Mouse (Mus musculus) limb, embryonic 14.5 days (tissue): ENCODE data around the gene Wdr5b. TPM values are rescaled to one million over a fixed set of nuclear protein-coding genes. Genes with fewer than 3 reads are reported as not detected.
"Not testable (repeated sequence)": the region's sequence is repeated elsewhere in the genome, so short reads cannot be mapped to it uniquely, and the experiment has no call there.

Source experiments
- ATAC-seq: fragments of 200-750 bp; cut with Nextera tagmentation; 2 replicates; pipeline ENCODE4 v1.8.0; 2017; ENCODE audit warnings: low read depth, moderate number of reproducible peaks, moderate TSS enrichment; ENCODE audit not compliant: low FRiP score
- DNase-seq: peaks from one replicate; pipeline ENCODE4 v3.0.0-alpha.2; 2015; ENCODE audit warnings: low spot score
- H3K27ac ChIP-seq: fragments of 300-500 bp; sonication (generic); replicated peaks from 2 replicates; pipeline ENCODE4 v1.5.1; 2014; ENCODE audit warnings: low read depth, mild to moderate bottlenecking, low read length, moderate library complexity, mixed read lengths
- H3K27me3 ChIP-seq: fragments of 300-500 bp; sonication (generic); 2 replicates; pipeline ENCODE4 v1.6.1; 2014; ENCODE audit warnings: low read length, mixed read lengths; ENCODE audit not compliant: control insufficient read depth, insufficient read depth
- H3K36me3 ChIP-seq: fragments of 300-500 bp; sonication (generic); 2 replicates; pipeline ENCODE4 v1.6.1; 2014; ENCODE audit warnings: mild to moderate bottlenecking, low read length, moderate library complexity, mixed read lengths; ENCODE audit not compliant: control insufficient read depth, insufficient read depth
- H3K4me1 ChIP-seq: fragments of 300-500 bp; sonication (generic); 2 replicates; pipeline ENCODE4 v1.6.1; 2014; ENCODE audit warnings: antibody characterized with exemption, low read length, mixed read lengths; ENCODE audit not compliant: control insufficient read depth, insufficient read depth
- H3K4me2 ChIP-seq: fragments of 300-500 bp; sonication (generic); replicated peaks from 2 replicates; pipeline ENCODE4 v1.6.1; 2014; ENCODE audit warnings: low read depth, mild to moderate bottlenecking, low read length, moderate library complexity; ENCODE audit not compliant: severe bottlenecking
- H3K4me3 ChIP-seq: fragments of 300-500 bp; sonication (generic); replicated peaks from 2 replicates; pipeline ENCODE4 v1.5.1; 2014; ENCODE audit warnings: low read length
- H3K9ac ChIP-seq: fragments of 300-500 bp; sonication (generic); 2 replicates; pipeline ENCODE4 v1.6.1; 2014; ENCODE audit warnings: mild to moderate bottlenecking, low read depth, low read length, moderate library complexity; ENCODE audit not compliant: severe bottlenecking
- H3K9me3 ChIP-seq: fragments of 300-500 bp; sonication (generic); 2 replicates; pipeline ENCODE4 v1.6.1; 2016; ENCODE audit warnings: low read length; ENCODE audit not compliant: control insufficient read depth
- POLR2A ChIP-seq: fragments of 200-500 bp; IDR thresholded peaks from 2 replicates; pipeline ENCODE4 v1.8.0; 2012; ENCODE audit warnings: inconsistent platforms, mild to moderate bottlenecking, moderate library complexity, borderline replicate concordance; ENCODE audit not compliant: insufficient read depth, insufficient read length; ENCODE audit errors: extremely low read depth
- WGBS: fragments of 180-500 bp; shearing (Covaris S2); extraction: QIAGEN DNeasy Blood & Tissue Kit; methylation state at CpG from one replicate; pipeline ENCODE4 v1.1.7; 2014; 5-methylcytosine and 5-hydroxymethylcytosine counted together
- polyA plus RNA-seq, 2 experiments: library from polyadenylated mRNA; depleted of rRNA in 1 of 2; stranded (reverse) in 1 of 2; unstranded in 1 of 2; fragments of >200 nt; fragmentation: Nextera tagmentation in 1 of 2; extraction: Ambion mirVana in 1 of 2; gene quantifications; 2 replicates each; pipeline versions ENCODE4 v1.2.1 to v1.2.3; 2012 to 2014

Gene Wdr5b
- polyA plus RNA-seq, 2 experiments, result 6.1 to 11.9 TPM

DNA sequence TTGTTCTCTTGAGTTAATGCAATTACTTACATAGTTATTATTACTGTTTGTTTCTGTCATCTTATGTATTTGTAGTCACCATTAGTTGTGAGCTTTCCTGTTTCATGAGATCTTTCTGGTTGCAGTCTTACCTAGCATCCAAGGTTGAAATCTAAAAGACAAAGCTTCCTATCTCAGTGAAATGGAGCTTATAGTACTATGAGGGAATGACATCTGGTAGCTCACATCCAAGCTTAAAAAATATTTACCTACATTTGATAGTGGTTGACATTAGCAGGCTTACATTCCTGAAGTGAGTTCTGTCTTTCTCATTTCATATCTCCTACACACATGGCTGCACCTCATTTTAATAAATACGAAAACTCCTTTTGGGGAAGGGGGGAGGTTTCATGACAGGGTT, 24.7 kb upstream of the Wdr5b start:
- Histone ChIP-seq H3K27ac (no peak overlapping the region), H3K9me3 (no peaks in the 10 kb centered on the region), H3K27me3 (no peaks in the 10 kb centered on the region), H3K9ac (no peak overlapping the region), H3K4me1 (no peaks in the 10 kb centered on the region), H3K4me2 (no peak overlapping the region), H3K36me3 (peaks cover 42% of the 10 kb centered on the region), H3K4me3 (no peak overlapping the region)
- ATAC-seq (no peak), DNase-seq (no peak)
- no peak for TF ChIP-seq POLR2A
- WGBS, result 78% methylated on average over 1 of the region's 1 CpGs

GRCm38 (mm10) chr16:36028120-36028519, 12.9 kb upstream of the Wdr5b start:
- peaks cover 44% of the 10 kb centered on the region for H3K36me3 ChIP-seq
- DNase-seq, H3K27ac ChIP-seq, H3K4me1 ChIP-seq, H3K27me3 ChIP-seq, H3K4me2 ChIP-seq, ATAC-seq, H3K4me3 ChIP-seq, H3K9ac ChIP-seq, H3K9me3 ChIP-seq: not testable (repeated sequence)
- 87% methylated on average over 1 of the region's 2 CpGs for WGBS

DNA sequence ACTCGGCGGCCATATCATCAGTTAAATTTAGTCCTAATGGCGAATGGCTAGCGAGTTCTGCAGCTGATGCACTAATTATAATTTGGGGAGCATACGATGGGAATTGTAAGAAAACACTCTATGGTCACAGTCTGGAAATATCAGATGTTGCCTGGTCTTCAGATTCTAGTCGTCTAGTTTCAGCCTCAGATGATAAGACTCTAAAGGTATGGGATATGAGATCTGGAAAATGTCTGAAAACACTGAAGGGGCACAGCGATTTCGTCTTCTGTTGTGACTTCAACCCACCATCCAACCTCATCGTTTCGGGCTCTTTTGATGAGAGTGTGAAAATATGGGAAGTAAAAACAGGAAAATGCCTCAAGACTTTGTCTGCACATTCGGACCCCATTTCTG, 633 bp downstream of the Wdr5b start:
- H3K4me1 ChIP-seq, result peaks cover 15% of the 10 kb centered on the region
- 28% methylated on average over 11 of the region's 11 CpGs for WGBS
- peaks cover 45% of the 10 kb centered on the region for H3K36me3 ChIP-seq
- peak overlapping the region; percentile 79 for H3K27ac ChIP-seq
- DNase-seq, result no peak
- peak overlapping the region; percentile 63 for H3K9ac ChIP-seq
- ATAC-seq, result no peak
- peak overlapping the region; percentile 72 for H3K4me2 ChIP-seq
- H3K9me3 ChIP-seq, result no peaks in the 10 kb centered on the region
- no peaks in the 10 kb centered on the region for H3K27me3 ChIP-seq
- no peak for TF ChIP-seq POLR2A
- peak overlapping the region; percentile 46 for H3K4me3 ChIP-seq

DNA sequence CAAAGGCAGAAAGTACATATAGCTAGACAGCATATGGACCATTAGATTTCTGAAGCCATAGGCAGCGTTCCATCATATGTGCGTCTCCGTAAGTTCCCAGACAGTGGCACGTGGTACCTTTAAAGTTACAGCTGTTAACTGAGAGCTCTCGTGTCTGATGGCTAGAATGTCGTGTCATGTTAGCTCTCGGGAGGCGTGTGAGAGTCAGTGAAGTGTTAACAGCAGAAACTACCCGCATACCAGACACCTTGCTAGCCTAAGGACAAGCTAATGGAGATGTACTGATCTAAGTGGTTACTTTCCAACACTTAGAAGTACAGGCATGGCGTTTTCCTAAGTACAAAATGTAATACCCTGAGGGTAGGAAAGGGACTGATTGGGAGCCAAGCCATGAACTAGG, 2.1 kb downstream of the Wdr5b start:
- no peak overlapping the region for H3K9ac ChIP-seq
- H3K4me1 ChIP-seq, result peaks cover 15% of the 10 kb centered on the region
- H3K27ac ChIP-seq, result no peak overlapping the region
- 87% methylated on average over 10 of the region's 10 CpGs for WGBS
- H3K4me2 ChIP-seq, result no peak overlapping the region
- DNase-seq, result no peak
- no peak overlapping the region for H3K4me3 ChIP-seq
- H3K36me3 ChIP-seq, result peaks cover 56% of the 10 kb centered on the region
- H3K27me3 ChIP-seq, result no peaks in the 10 kb centered on the region
- no peak for TF ChIP-seq POLR2A
- no peaks in the 10 kb centered on the region for H3K9me3 ChIP-seq
- ATAC-seq, result no peak

DNA sequence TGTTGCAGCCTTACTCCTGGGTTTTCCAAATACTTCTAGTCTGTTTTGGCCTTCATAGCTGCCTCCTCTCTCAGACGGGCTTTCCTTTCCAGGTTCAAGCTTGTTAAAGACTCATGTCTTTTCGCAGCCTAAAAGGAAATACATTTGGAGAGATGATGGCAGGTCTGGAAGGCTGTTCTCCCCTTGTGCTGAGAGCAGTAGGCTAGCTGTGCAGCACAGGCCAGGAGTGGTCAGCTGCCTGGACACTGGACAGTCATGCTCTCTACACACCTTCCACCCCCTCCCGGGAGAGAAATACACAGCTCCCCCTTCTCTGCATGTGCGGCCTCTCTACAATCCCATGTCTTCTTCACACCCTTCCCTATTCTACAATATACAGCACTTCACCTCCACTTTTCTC, 3.0 kb downstream of the Wdr5b start:
- TF ChIP-seq POLR2A, result no peak

DNA sequence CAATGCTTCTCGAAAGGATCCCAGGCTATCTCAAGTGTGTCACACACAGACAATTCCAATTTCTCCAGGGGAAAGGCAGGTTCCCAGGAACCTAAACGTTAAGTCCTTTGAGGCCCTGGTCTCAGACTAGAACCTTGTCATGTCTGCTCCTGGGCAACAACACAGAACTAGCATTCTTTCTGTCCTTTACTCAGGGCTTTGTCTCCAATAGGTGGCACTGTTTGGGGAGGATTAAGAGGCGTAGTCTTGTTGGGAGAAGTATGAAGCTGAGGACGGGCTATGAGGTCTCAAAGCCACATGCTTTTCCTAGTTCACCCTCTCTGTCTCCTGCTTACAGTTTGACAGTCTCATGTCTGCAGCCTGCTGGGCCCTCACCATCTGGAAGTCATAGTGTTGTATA, 6.5 kb downstream of the Wdr5b start:
- peaks cover 92% of the 10 kb centered on the region for H3K36me3 ChIP-seq
- no peaks in the 10 kb centered on the region for H3K9me3 ChIP-seq
- H3K27me3 ChIP-seq, result no peaks in the 10 kb centered on the region
- no peak for DNase-seq
- H3K27ac ChIP-seq, result no peak overlapping the region
- no peak overlapping the region for H3K4me2 ChIP-seq
- TF ChIP-seq POLR2A, result no peak
- H3K4me1 ChIP-seq, result peaks cover under 1% of the 10 kb centered on the region
- H3K9ac ChIP-seq, result no peak overlapping the region
- WGBS, result 90% methylated on average over 4 of the region's 4 CpGs
- ATAC-seq, result no peak
- no peak overlapping the region for H3K4me3 ChIP-seq

More for the DNA sequence above, 3.0 kb downstream of the Wdr5b start:
- Histone ChIP-seq H3K4me1 (peaks cover 15% of the 10 kb centered on the region), H3K9ac (no peak overlapping the region), H3K4me3 (no peak overlapping the region), H3K27ac (no peak overlapping the region), H3K27me3 (no peaks in the 10 kb centered on the region), H3K9me3 (no peaks in the 10 kb centered on the region), H3K36me3 (peaks cover 65% of the 10 kb centered on the region), H3K4me2 (no peak overlapping the region)
- WGBS, result 90% methylated on average over 4 of the region's 4 CpGs
- no peak for DNase-seq
- ATAC-seq, result no peak
